Mouse (Mus musculus) lung, adult 2 months (tissue): ENCODE results near the gene Elp5. TPM values are rescaled to one million over a fixed set of nuclear protein-coding genes. Genes with fewer than 3 reads are reported as not detected.
A peak's percentile ranks its signal among the peaks of the same experiment; 100 is the strongest.

Experiments
- DNase-seq: peaks from one replicate; pipeline ENCODE4 v3.0.0; 2022
- H3K4me1 ChIP-seq: fragments of 200-500 bp; 2 replicates; pipeline ENCODE4 v1.6.1; 2011; ENCODE audit warnings: low read length; ENCODE audit not compliant: control insufficient read depth, insufficient read depth
- H3K4me3 ChIP-seq: fragments of 200-500 bp; replicated peaks from 2 replicates; pipeline ENCODE3; 2011; ENCODE audit warnings: low read depth, mild to moderate bottlenecking, control low read depth, low read length; ENCODE audit errors: extremely low read depth
- CTCF ChIP-seq: fragments of 200-500 bp; IDR thresholded peaks from 2 replicates; pipeline ENCODE4 v1.5.1; 2011; ENCODE audit warnings: mild to moderate bottlenecking, low read length, control low read depth; ENCODE audit not compliant: insufficient read depth
- POLR2A ChIP-seq: fragments of 200-500 bp; IDR thresholded peaks from 2 replicates; pipeline ENCODE4 v1.6.1; 2011; ENCODE audit warnings: low read depth, mild to moderate bottlenecking, control low read depth, low read length, borderline replicate concordance; ENCODE audit errors: extremely low read depth
- WGBS: fragments of 180-500 bp; shearing (Covaris S2); methylation state at CpG from one replicate; pipeline ENCODE4 v1.1.7; 2018; 5-methylcytosine and 5-hydroxymethylcytosine counted together
- polyA plus RNA-seq: library from polyadenylated mRNA; depleted of rRNA; stranded (reverse); fragments of >200 nt; gene quantifications from 2 replicates; pipeline ENCODE4 v1.2.3, GENCODE M21; 2012

Gene Elp5
- polyA plus RNA-seq, 1 experiment = 53.8 TPM

DNA sequence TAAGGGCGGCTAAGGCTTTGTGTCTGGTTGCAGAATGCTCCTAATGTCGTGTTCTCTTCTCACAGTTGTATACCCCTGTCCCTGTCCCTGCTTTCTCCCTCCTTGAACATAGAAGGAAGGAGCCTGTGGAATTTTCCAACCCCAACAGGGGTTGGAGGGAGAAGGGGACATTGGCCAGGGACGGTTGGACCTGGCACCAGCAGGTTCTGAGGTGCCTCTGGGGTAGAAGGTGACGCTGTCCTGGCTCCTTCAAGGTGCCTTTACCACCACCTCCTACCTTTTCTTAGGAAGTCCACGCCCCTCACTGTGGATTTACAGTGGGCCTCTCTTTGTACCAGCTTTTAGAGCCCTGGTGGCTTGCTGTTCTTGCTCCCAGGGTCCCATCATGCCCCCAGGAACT, 44.5 kb downstream of the Elp5 start:
- WGBS = 80% methylated on average over 5 of the region's 5 CpGs
- no peak for DNase-seq
- Histone ChIP-seq H3K4me3 (no peak overlapping the region), H3K4me1 (peaks cover 4% of the 10 kb centered on the region)
- TF ChIP-seq POLR2A (no peak), CTCF (no peak)

- WGBS = 39% methylated on average over 4 of the region's 4 CpGs
- no peak for DNase-seq
- no peak for TF ChIP-seq CTCF
- TF ChIP-seq POLR2A = no peak
- Histone ChIP-seq H3K4me3 (no peak overlapping the region), H3K4me1 (peaks cover 4% of the 10 kb centered on the region)
Observed at GRCm38 (mm10) chr11:69937385-69937784, 44.9 kb downstream of the Elp5 start.

DNA sequence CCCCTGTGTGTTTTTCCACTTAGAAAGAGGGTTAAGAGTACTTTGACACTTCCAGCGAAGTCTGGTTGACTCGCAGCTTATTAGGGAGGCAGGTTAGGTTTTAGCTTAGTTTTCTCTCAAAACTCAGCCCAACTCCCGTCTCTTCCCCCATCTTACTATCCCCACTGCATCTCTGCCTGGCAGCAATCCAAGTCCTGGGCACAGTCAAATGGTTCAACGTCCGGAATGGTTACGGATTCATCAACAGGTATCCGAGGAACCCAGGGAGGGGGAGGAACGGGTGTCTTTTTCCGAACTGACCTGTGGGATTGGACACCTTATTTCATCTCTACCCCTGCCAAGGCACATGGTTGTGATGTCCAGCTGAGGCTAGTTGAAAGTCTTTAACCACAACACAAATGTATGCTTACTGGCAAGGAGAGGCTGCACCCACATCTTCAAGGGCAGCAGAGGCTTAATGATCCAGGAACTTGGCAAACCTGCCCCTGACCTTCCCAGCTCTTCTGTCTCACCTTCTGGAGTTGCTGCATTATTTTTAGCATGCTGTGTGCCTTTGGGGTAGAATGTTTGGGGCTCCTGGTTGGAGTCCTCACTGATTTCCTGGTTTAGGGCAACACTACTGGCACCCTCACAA, 45.5 kb downstream of the Elp5 start:
- Histone ChIP-seq H3K4me3 (no peak overlapping the region), H3K4me1 (peaks cover 4% of the 10 kb centered on the region)
- TF ChIP-seq POLR2A (no peak), CTCF (no peak)
- no peak for DNase-seq
- WGBS = 31% methylated on average over 9 of the region's 9 CpGs

- Histone ChIP-seq H3K4me1 (peaks cover 4% of the 10 kb centered on the region), H3K4me3 (no peak overlapping the region)
- TF ChIP-seq POLR2A = no peak
- TF ChIP-seq CTCF = no peak
- no peak for DNase-seq
- WGBS = 2% methylated on average over 29 of the region's 30 CpGs
Observed at GRCm38 (mm10) chr11:69936156-69936555, 46.2 kb downstream of the Elp5 start.

DNA sequence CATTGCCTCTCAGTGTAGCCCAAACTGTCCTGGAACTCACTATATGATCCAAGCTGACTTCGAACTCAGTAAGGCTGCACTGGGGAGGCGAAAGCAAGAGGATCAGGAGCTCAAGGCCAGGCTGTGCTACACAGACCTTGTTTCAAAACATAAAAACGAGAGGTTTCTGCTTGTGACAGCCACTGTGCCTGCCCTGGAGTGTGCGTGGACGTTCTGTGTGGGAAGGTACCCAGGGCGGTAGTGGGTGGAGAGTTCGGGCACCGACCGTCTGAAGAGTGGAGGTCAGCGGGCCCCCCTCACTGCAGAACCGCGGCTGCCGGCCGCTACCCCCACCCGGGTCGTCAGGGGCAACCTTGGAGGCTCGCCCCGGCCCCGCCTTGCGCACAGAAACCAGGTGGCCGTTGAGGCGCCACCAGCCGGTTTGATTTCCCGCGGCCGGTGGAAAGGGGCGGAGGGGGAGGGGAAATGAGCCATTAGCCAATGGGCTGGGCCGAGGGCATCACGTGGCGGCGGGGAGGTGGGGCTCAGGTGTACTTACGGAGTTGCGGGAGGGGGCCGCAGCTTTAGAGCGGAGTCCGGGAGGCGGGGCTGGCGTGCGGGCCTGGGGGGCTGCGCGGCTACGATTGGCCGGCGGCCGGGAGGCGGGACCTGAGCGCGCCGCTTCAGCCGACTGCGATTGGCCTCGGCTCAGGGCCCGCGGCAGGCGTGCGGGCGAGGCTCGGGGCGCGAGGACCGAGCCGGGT, 47.0 kb downstream of the Elp5 start, which contains the start of gene Ybx2:
Ybx2 (plus strand) TSS at position 660 of the 743 bp plus-strand sequence.
- TF ChIP-seq POLR2A (no peak), CTCF (no peak)
- peaks cover 4% of the 10 kb centered on the region for H3K4me1 ChIP-seq
- DNase-seq = peak; percentile 85
- 2% methylated on average over 62 of the region's 62 CpGs for whole genome bisulfite sequencing
- H3K4me3 ChIP-seq = peak within 1 kb of the TSS; percentile 14

- WGBS = 14% methylated on average over 6 of the region's 6 CpGs
- Histone ChIP-seq H3K4me1 (peaks cover 4% of the 10 kb centered on the region), H3K4me3 (no peak overlapping the region)
- no peak for DNase-seq
- TF ChIP-seq CTCF (no peak), POLR2A (no peak)
Observed at GRCm38 (mm10) chr11:69934681-69935080, 47.6 kb downstream of the Elp5 start.

GRCm38 (mm10) chr11:69934169-69934568, 48.1 kb downstream of the Elp5 start:
- peak; percentile 94 for DNase-seq
- Histone ChIP-seq H3K4me1 (peaks cover 4% of the 10 kb centered on the region), H3K4me3 (no peak overlapping the region)
- TF ChIP-seq CTCF (peak; percentile 76), POLR2A (no peak)
- WGBS = under 1% methylated on average over 18 of the region's 18 CpGs

DNA sequence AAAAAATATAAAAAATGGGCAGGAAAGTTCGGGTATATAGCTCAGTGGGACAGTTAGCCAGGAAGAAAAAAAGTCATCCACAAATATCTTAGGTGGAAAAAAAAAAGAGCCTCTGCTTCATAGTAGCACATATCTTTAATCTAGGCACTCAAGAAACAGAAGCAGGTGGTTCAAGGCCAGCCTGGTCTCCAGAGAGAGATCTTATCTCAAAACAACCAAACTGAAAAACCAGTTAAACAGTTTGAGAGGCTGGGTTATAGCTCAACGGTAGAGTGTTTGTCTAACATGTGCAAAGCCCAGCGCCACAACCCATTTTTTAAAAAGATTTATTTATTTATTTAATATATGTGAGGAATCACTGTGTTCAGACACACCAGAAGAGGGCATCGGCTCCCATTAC, 49.3 kb downstream of the Elp5 start:
- TF ChIP-seq CTCF = no peak
- no peak for TF ChIP-seq POLR2A
- H3K4me1 ChIP-seq = peaks cover 4% of the 10 kb centered on the region
- WGBS = 57% methylated on average over 4 of the region's 4 CpGs
- no peak for DNase-seq
- H3K4me3 ChIP-seq = no peak overlapping the region

DNA sequence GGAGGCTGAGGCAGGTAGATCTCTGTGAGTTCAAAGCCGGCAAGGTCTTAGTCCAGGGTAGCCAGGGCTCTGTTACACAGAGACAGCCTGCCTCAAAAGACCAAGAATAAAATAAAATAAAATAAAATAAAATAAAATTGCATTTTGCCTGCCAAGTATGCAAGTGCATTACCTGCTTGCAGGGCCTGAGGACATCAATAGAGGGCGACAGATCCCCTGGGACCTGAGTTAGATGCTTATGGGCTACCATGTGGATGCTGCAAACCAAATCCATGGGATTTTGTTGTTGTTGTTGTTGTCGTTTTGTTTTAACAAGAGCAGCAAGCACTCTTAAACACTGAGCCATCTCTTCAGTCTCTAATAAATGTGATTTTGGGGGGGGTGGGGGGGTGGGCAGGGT, 50.1 kb downstream of the Elp5 start:
- no peak overlapping the region for H3K4me3 ChIP-seq
- WGBS = 36% methylated on average over 3 of the region's 3 CpGs
- H3K4me1 ChIP-seq = peaks cover 4% of the 10 kb centered on the region
- TF ChIP-seq CTCF = peak; percentile 33; the same call in 1 of the 2 replicates
- no peak for TF ChIP-seq POLR2A
- DNase-seq = no peak

DNA sequence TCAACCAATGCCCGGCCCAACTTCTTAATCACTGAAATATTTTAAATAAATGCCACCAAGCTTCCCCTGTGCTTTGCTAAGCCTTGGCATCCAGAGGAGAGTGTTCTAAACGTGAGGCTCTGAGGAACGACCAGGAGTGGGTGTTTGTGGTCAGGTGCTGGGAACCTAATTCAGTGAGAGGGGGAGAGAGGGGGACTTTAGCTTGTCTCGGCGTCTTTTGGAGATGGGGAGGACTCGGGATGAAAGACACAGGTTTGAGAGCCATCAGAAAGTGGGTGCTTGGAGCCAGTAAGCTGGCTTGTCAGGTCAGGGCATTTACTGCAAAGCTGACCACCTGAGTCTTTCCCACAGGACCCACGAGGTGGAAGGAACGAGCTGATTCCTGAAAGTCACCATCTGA, 50.5 kb downstream of the Elp5 start:
- no peak for DNase-seq
- peaks cover 4% of the 10 kb centered on the region for H3K4me1 ChIP-seq
- no peak overlapping the region for H3K4me3 ChIP-seq
- WGBS = 55% methylated on average over 8 of the region's 8 CpGs
- TF ChIP-seq CTCF = no peak
- no peak for TF ChIP-seq POLR2A
